Comparison of ENCODE assay signal across 18 mouse cellular contexts in the genomic region with DNA sequence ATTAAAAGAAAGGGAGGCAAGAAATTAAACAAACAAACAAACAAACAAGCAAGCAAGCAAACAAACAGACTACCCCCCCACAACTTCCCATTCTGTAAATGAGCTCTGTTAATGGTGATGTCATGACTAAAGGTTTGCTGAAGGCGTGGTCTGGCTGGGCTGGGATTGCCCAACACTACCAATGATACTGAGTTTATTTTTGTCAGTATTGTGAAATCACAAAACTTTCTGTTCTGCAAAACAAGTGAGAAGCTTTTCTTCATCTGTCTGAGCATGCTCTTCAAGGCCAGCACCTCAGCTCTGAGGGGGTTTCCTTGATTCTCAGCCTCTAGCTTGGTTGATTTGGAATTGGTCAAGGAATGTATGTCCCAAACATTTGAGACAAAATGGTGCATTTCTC.
DNase-seq lines count a peak whose midpoint lies in the region; ATAC-seq and TF ChIP-seq lines count a peak whose summit lies in the region.
"Had no signal": no experiment of that assay in that cellular context is flagged by ENCODE, and none has a peak within 500 bp of the region (broad histone marks: within the 10 kb centered on the region; RNA-seq: fewer than 3 reads in every experiment).

No protein-coding gene starts in this region.

- no peak for TF ChIP-seq CTCF in liver, postnatal 0 days (IDR thresholded peaks at IDR 0.05; ENCODE audit: low read depth)
- TF ChIP-seq CTCF in stomach, postnatal 0 days (IDR thresholded peaks at IDR 0.05; ENCODE audit: low read depth) = no peak
- no peak for TF ChIP-seq CTCF in thymus, adult 2 months (IDR thresholded peaks at IDR 0.05; ENCODE audit: borderline replicate concordance, control insufficient read depth, extremely low read depth, insufficient read depth, low read length, poor library complexity)

- no peak for TF ChIP-seq EP300 in liver, postnatal 0 days (IDR thresholded peaks at IDR 0.05; ENCODE audit: low read depth)
- TF ChIP-seq EP300 in stomach, postnatal 0 days (optimal IDR thresholded peaks at IDR 0.05) = no peak

- H3K4me1 ChIP-seq in liver, postnatal 0 days (ENCODE audit: insufficient read depth) = no peaks in the 10 kb centered on the region; the same call in 1 of the 2 replicates
- no peaks in the 10 kb centered on the region for H3K4me1 ChIP-seq in liver, embryonic 11.5 days (replicated peaks; ENCODE audit: control insufficient read depth, insufficient read depth, low read length)
- H3K4me1 ChIP-seq in stomach, postnatal 0 days (replicated peaks; ENCODE audit: control insufficient read depth, insufficient read depth) = no peaks in the 10 kb centered on the region
- H3K4me1 ChIP-seq in thymus, adult 2 months (replicated peaks; ENCODE audit: control insufficient read depth, insufficient read depth, low read length) = no peaks in the 10 kb centered on the region
- H3K4me1 ChIP-seq: embryonic facial prominence, embryonic 13.5 days; forebrain, embryonic 10.5 days; heart, embryonic 13.5 days had no signal

- H3K9me3 ChIP-seq in liver, postnatal 0 days (ENCODE audit: low read length) = no peaks in the 10 kb centered on the region; the same call in 1 of the 2 replicates
- no peaks in the 10 kb centered on the region for H3K9me3 ChIP-seq in liver, embryonic 11.5 days (ENCODE audit: control insufficient read depth, low read length)
- H3K9me3 ChIP-seq in stomach, postnatal 0 days (ENCODE audit: control insufficient read depth, low read length) = no peaks in the 10 kb centered on the region
- H3K9me3 ChIP-seq: embryonic facial prominence, embryonic 13.5 days; forebrain, embryonic 10.5 days; heart, embryonic 13.5 days had no signal

- H3K27ac ChIP-seq in liver, postnatal 0 days (ENCODE audit: low read depth) = no peak overlapping the region
- no peak overlapping the region for H3K27ac ChIP-seq in liver, embryonic 11.5 days (ENCODE audit: low read depth, low read length)
- H3K27ac ChIP-seq in stomach, postnatal 0 days (replicated peaks) = no peak overlapping the region
- no peak overlapping the region for H3K27ac ChIP-seq in thymus, adult 2 months (ENCODE audit: control insufficient read depth, insufficient read depth, low read length)
- H3K27ac ChIP-seq: embryonic facial prominence, embryonic 13.5 days; forebrain, embryonic 10.5 days; heart, embryonic 13.5 days; kidney, postnatal 0 days had no signal

- H3K4me3 ChIP-seq in liver, postnatal 0 days (ENCODE audit: low read depth, low read length) = no peak overlapping the region
- no peak overlapping the region for H3K4me3 ChIP-seq in liver, embryonic 11.5 days (ENCODE audit: low read depth, low read length)
- H3K4me3 ChIP-seq in stomach, postnatal 0 days (ENCODE audit: low read depth, low read length) = no peak overlapping the region
- H3K4me3 ChIP-seq in thymus, adult 2 months (ENCODE audit: control insufficient read depth, insufficient read depth, low read length) = no peak overlapping the region
- H3K4me3 ChIP-seq: embryonic facial prominence, embryonic 13.5 days; forebrain, embryonic 10.5 days; heart, embryonic 13.5 days had no signal

- H3K27me3 ChIP-seq in liver, postnatal 0 days (ENCODE audit: insufficient read depth, low read length) = no peaks in the 10 kb centered on the region
- no peaks in the 10 kb centered on the region for H3K27me3 ChIP-seq in liver, embryonic 11.5 days (replicated peaks; ENCODE audit: control insufficient read depth, insufficient read depth, low read length)
- H3K27me3 ChIP-seq in stomach, postnatal 0 days (ENCODE audit: control insufficient read depth, insufficient read depth, low read length) = no peaks in the 10 kb centered on the region
- H3K27me3 ChIP-seq in thymus, adult 2 months (ENCODE audit: control insufficient read depth, insufficient read depth, low read length) = no peaks in the 10 kb centered on the region
- H3K27me3 ChIP-seq: embryonic facial prominence, embryonic 13.5 days; heart, embryonic 13.5 days had no signal

- DNase-seq in adrenal gland, adult (ENCODE audit: inconsistent age in 2 of 2, low spot score in 1 of 2) = peak; percentile 6 to 72
- no peak for DNase-seq in adrenal gland, postnatal 4 days (ENCODE audit: low spot score in 2 of 2)
- DNase-seq in liver, postnatal 0 days = peak; percentile 15
- no peak for DNase-seq in liver, embryonic 11.5 days (ENCODE audit: low spot score)
- no peak for DNase-seq in stomach, postnatal 0 days (ENCODE audit: low spot score)
- no peak for DNase-seq in gastrocnemius, postnatal 4 days (ENCODE audit: low spot score in 2 of 2)
- no peak for DNase-seq in thymus, adult 2 months
- DNase-seq: cerebellum, adult 11 months; cerebellum, postnatal 36 days; gastrocnemius, postnatal 14 days; midbrain, embryonic 14.5 days; right cerebral cortex, postnatal 14 days had no signal

- 40% methylated on average over 1 of the region's 1 CpGs for WGBS in liver, postnatal 0 days (ENCODE audit: insufficient replicate concordance)
- 64% methylated on average over 1 of the region's 1 CpGs for WGBS in liver, embryonic 11.5 days
- 87% methylated on average over 1 of the region's 1 CpGs for WGBS in stomach, postnatal 0 days
- WGBS in thymus, adult 2 months = 76% methylated on average over 1 of the region's 1 CpGs

- no peaks in the 10 kb centered on the region for H3K36me3 ChIP-seq in liver, postnatal 0 days (replicated peaks; ENCODE audit: insufficient read depth, low read length)
- H3K36me3 ChIP-seq in liver, embryonic 11.5 days (ENCODE audit: control insufficient read depth, insufficient read depth, low read length) = no peaks in the 10 kb centered on the region
- no peaks in the 10 kb centered on the region for H3K36me3 ChIP-seq in stomach, postnatal 0 days (ENCODE audit: control insufficient read depth, insufficient read depth, low read length)
- no peaks in the 10 kb centered on the region for H3K36me3 ChIP-seq in thymus, adult 2 months (ENCODE audit: control insufficient read depth, insufficient read depth, low read length)
- H3K36me3 ChIP-seq: embryonic facial prominence, embryonic 13.5 days; forebrain, embryonic 10.5 days; heart, embryonic 13.5 days had no signal

- TF ChIP-seq POLR2A in thymus, adult 2 months (IDR thresholded peaks at IDR 0.05; ENCODE audit: control insufficient read depth, extremely low read depth, insufficient read depth, low read length, poor library complexity) = no peak

- H3K9ac ChIP-seq in liver, postnatal 0 days (replicated peaks) = no peak overlapping the region
- no peak overlapping the region for H3K9ac ChIP-seq in liver, embryonic 11.5 days (ENCODE audit: low read depth, low read length)
- H3K9ac ChIP-seq in stomach, postnatal 0 days (ENCODE audit: low read length) = no peak overlapping the region
- H3K9ac ChIP-seq: embryonic facial prominence, embryonic 13.5 days; heart, embryonic 13.5 days had no signal

- H3K4me2 ChIP-seq in liver, postnatal 0 days (ENCODE audit: low read depth, low read length) = no peak overlapping the region
- no peak overlapping the region for H3K4me2 ChIP-seq in liver, embryonic 11.5 days
- no peak overlapping the region for H3K4me2 ChIP-seq in stomach, postnatal 0 days (replicated peaks; ENCODE audit: low read depth)
- H3K4me2 ChIP-seq: embryonic facial prominence, embryonic 13.5 days; heart, embryonic 13.5 days had no signal

- peak; percentile 81 for ATAC-seq in liver, postnatal 0 days
- no peak for ATAC-seq in liver, embryonic 11.5 days (replicated peaks; ENCODE audit: low FRiP score)
- ATAC-seq in common myeloid progenitor, adult 5-6 weeks (replicated peaks; ENCODE audit: low read depth, poor library complexity, severe bottlenecking) = peak; percentile 99
- ATAC-seq in stomach, postnatal 0 days (ENCODE audit: low FRiP score, low TSS enrichment) = 0 out of 2 replicates have a peak, but pooled peaks have one; percentile 40
- ATAC-seq: activated CD4-positive, CD25-positive, alpha-beta regulatory T cell, adult 4 months had no signal

Comparison
In these comparisons a context has a peak if more than half of its experiments do, and no peak if none do; other contexts are left out.
1. DNase-seq: peak in adrenal gland, adult (2 of 2) and liver, postnatal 0 days (single experiment); none in adrenal gland, postnatal 4 days (0 of 2), liver, embryonic 11.5 days (single experiment), stomach, postnatal 0 days (single experiment), gastrocnemius, postnatal 4 days (0 of 2) and thymus, adult 2 months (single experiment).